Mouse (Mus musculus) forebrain, postnatal 0 days (tissue): ENCODE data around the gene St3gal5. TPM values are rescaled to one million over a fixed set of nuclear protein-coding genes. Genes with fewer than 3 reads are reported as not detected.

Source experiments
- ATAC-seq: fragments of 200-750 bp; cut with Nextera tagmentation; 2 replicates; pipeline ENCODE4 v1.8.0; 2017; ENCODE audit warnings: mild to moderate bottlenecking, moderate library complexity
- DNase-seq: peaks from one replicate; pipeline ENCODE4 v3.0.0-alpha.2; 2015
- H3K27ac ChIP-seq: fragments of 300-500 bp; sonication (generic); 2 replicates; pipeline ENCODE4 v1.5.1; 2014; ENCODE audit warnings: low read depth, mild to moderate bottlenecking, antibody characterized with exemption, low read length, moderate library complexity, mixed read lengths
- H3K27me3 ChIP-seq: fragments of 300-500 bp; sonication (generic); 2 replicates; pipeline ENCODE4 v1.6.1; 2014; ENCODE audit warnings: mild to moderate bottlenecking, low read length, mixed read lengths; ENCODE audit not compliant: insufficient read depth
- H3K36me3 ChIP-seq: fragments of 300-500 bp; sonication (generic); 2 replicates; pipeline ENCODE4 v1.6.1; 2014; ENCODE audit warnings: mild to moderate bottlenecking, moderate library complexity; ENCODE audit not compliant: insufficient read depth
- H3K4me1 ChIP-seq: fragments of 300-500 bp; sonication (generic); 2 replicates; pipeline ENCODE4 v1.6.1; 2014; ENCODE audit warnings: antibody characterized with exemption; ENCODE audit not compliant: insufficient read depth
- H3K4me2 ChIP-seq: fragments of 300-500 bp; sonication (generic); 2 replicates; pipeline ENCODE4 v1.6.1; 2014; ENCODE audit warnings: low read depth, mild to moderate bottlenecking, moderate library complexity
- H3K4me3 ChIP-seq: fragments of 300-500 bp; sonication (generic); 2 replicates; pipeline ENCODE4 v1.5.1; 2014; ENCODE audit warnings: low read depth, low read length, mixed read lengths
- H3K9ac ChIP-seq: fragments of 300-500 bp; sonication (generic); 2 replicates; pipeline ENCODE4 v1.6.1; 2014; ENCODE audit warnings: mild to moderate bottlenecking
- H3K9me3 ChIP-seq: fragments of 300-500 bp; sonication (generic); 2 replicates; pipeline ENCODE4 v1.6.1; 2016; ENCODE audit warnings: low read length
- CTCF ChIP-seq: sonication (generic); IDR thresholded peaks from 2 replicates; pipeline ENCODE4 v1.5.1; 2016; ENCODE audit warnings: antibody characterized with exemption, control low read depth, low read depth
- WGBS: fragments of 180-500 bp; shearing (Covaris S2); extraction: QIAGEN DNeasy Blood & Tissue Kit; methylation state at CpG from one replicate; pipeline ENCODE4 v1.1.7; 2014; 5-methylcytosine and 5-hydroxymethylcytosine counted together
- polyA plus RNA-seq: library from polyadenylated mRNA; unstranded; fragments of >200 nt; fragmentation: Nextera tagmentation; extraction: Ambion mirVana; gene quantifications from 2 replicates; pipeline ENCODE4 v1.2.1, GENCODE M21; 2015
- total RNA-seq: library from RNA; depleted of rRNA; stranded (reverse); fragments of >200 nt; gene quantifications from 2 replicates; pipeline ENCODE4 v1.2.3, GENCODE M21; 2014; rRNA removed

St3gal5 gene
- total and polyA plus RNA-seq, 2 experiments from 2014 or later: 17.5 to 53.4 TPM

DNA sequence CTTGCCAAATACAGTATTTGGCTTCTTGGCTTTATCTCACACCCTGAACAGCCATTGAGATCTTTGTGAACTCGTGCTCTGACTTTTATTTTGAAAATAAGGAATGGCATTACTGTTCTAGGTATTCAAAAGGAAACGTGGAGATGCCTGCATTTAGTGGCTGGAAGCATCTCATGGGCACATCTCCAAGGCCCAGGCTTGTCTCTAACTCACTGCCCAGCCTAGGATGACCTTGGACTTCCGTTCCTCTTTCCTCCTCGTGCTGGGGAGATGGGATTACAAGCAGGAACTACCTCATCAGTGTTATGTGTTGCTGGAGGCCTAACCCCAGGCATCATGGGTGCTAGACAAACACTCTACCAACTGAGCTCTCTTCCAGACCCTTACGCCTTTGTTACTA lies 105.9 kb downstream of the St3gal5 start:
- no peak overlapping the region for H3K9ac ChIP-seq
- H3K4me2 ChIP-seq: no peak overlapping the region
- H3K27ac ChIP-seq: no peak overlapping the region
- TF ChIP-seq CTCF: no peak
- H3K4me3 ChIP-seq: no peak overlapping the region
- 77% methylated on average over 5 of the region's 5 CpGs for WGBS
- no peaks in the 10 kb centered on the region for H3K27me3 ChIP-seq
- DNase-seq (no peak), ATAC-seq (no peak)
- H3K4me1 ChIP-seq: no peaks in the 10 kb centered on the region
- no peaks in the 10 kb centered on the region for H3K9me3 ChIP-seq
- no peaks in the 10 kb centered on the region for H3K36me3 ChIP-seq

Other genes with a start within 250 kb of the St3gal5 start
- gene Ptcd3, start 188.8 kb upstream of the St3gal5 start, total RNA-seq: 80.7 and 91.1 TPM in 2 replicates
- 54.0 and 63.5 TPM in 2 replicates for gene Ptcd3, start 188.8 kb upstream of the St3gal5 start, polyA plus RNA-seq
- 20.3 and 20.9 TPM in 2 replicates for gene Polr1a, start 188.5 kb upstream of the St3gal5 start, total RNA-seq
- 8.1 and 13.5 TPM in 2 replicates for gene Polr1a, start 188.5 kb upstream of the St3gal5 start, polyA plus RNA-seq
- 2.6 and 6.9 TPM in 2 replicates for gene Atoh8, start 138.0 kb downstream of the St3gal5 start, total RNA-seq
- gene Atoh8, start 138.0 kb downstream of the St3gal5 start, polyA plus RNA-seq: 3.9 TPM in 2 replicates
- gene Sftpb, start 207.0 kb downstream of the St3gal5 start, total RNA-seq: not detected in 2 replicates
- gene Sftpb, start 207.0 kb downstream of the St3gal5 start, polyA plus RNA-seq: 0.16 and 0.21 TPM in 2 replicates
- gene Usp39, start 247.6 kb downstream of the St3gal5 start, total RNA-seq: 52.6 and 52.7 TPM in 2 replicates
- gene Usp39, start 247.6 kb downstream of the St3gal5 start, polyA plus RNA-seq: 39.0 and 42.8 TPM in 2 replicates
- gene 0610030E20Rik, start 249.7 kb downstream of the St3gal5 start, total RNA-seq: 6.5 and 10.9 TPM in 2 replicates
- gene 0610030E20Rik, start 249.7 kb downstream of the St3gal5 start, polyA plus RNA-seq: 9.7 and 15.4 TPM in 2 replicates